Mouse (Mus musculus): Measurements from ENCODE around the gene Intu. TPM values are rescaled to one million over a fixed set of nuclear protein-coding genes. Genes with fewer than 3 reads are reported as not detected.

Intu gene
- polyA plus RNA-seq, 1 experiment: 2.2 TPM

- Histone ChIP-seq H3K4me1 (ENCODE audit: control insufficient read depth, insufficient read depth, low read length) (peaks cover 5% of the 10 kb centered on the region), H3K4me3 (ENCODE audit: control insufficient read depth, low read depth, low read length) (peak overlapping the region; percentile 20), H3K27ac (ENCODE audit: control insufficient read depth, insufficient read depth, low read depth, low read length) (no peak overlapping the region), H3K27me3 (ENCODE audit: control insufficient read depth, insufficient read depth, low read length) (no peaks in the 10 kb centered on the region), H3K36me3 (ENCODE audit: control insufficient read depth, insufficient read depth, low read length) (no peaks in the 10 kb centered on the region)
- TF ChIP-seq POLR2A (IDR thresholded peaks at IDR 0.05; ENCODE audit: control insufficient read depth, low read depth, low read length) (no peak), CTCF (IDR thresholded peaks at IDR 0.05; ENCODE audit: control insufficient read depth, insufficient read depth, insufficient replicate concordance, low read depth, low read length) (no peak)
These were observed 152.1 kb downstream of the Intu start for GRCm38 (mm10) chr3:40683171-40683570.

GRCm38 (mm10) chr3:40685855-40686515 lies 154.9 kb downstream of the Intu start:
- Histone ChIP-seq H3K4me1 (ENCODE audit: control insufficient read depth, insufficient read depth, low read length) (peaks cover 5% of the 10 kb centered on the region), H3K27ac (ENCODE audit: control insufficient read depth, insufficient read depth, low read depth, low read length) (no peak overlapping the region), H3K36me3 (ENCODE audit: control insufficient read depth, insufficient read depth, low read length) (no peaks in the 10 kb centered on the region), H3K27me3 (ENCODE audit: control insufficient read depth, insufficient read depth, low read length) (no peaks in the 10 kb centered on the region), H3K4me3 (ENCODE audit: control insufficient read depth, low read depth, low read length) (no peak overlapping the region)
- TF ChIP-seq POLR2A (IDR thresholded peaks at IDR 0.05; ENCODE audit: control insufficient read depth, low read depth, low read length) (no peak), CTCF (IDR thresholded peaks at IDR 0.05; ENCODE audit: control insufficient read depth, insufficient read depth, insufficient replicate concordance, low read depth, low read length) (no peak)

GRCm38 (mm10) chr3:40686836-40687235 lies 155.8 kb downstream of the Intu start:
- Histone ChIP-seq H3K27me3 (ENCODE audit: control insufficient read depth, insufficient read depth, low read length) (no peaks in the 10 kb centered on the region), H3K4me3 (ENCODE audit: control insufficient read depth, low read depth, low read length) (no peak overlapping the region), H3K27ac (ENCODE audit: control insufficient read depth, insufficient read depth, low read depth, low read length) (no peak overlapping the region), H3K4me1 (ENCODE audit: control insufficient read depth, insufficient read depth, low read length) (peaks cover 5% of the 10 kb centered on the region), H3K36me3 (ENCODE audit: control insufficient read depth, insufficient read depth, low read length) (no peaks in the 10 kb centered on the region)
- no peak for TF ChIP-seq CTCF (IDR thresholded peaks at IDR 0.05; ENCODE audit: control insufficient read depth, insufficient read depth, insufficient replicate concordance, low read depth, low read length)
- no peak for TF ChIP-seq POLR2A (IDR thresholded peaks at IDR 0.05; ENCODE audit: control insufficient read depth, low read depth, low read length)

- Histone ChIP-seq H3K36me3 (ENCODE audit: control insufficient read depth, insufficient read depth, low read length) (no peaks in the 10 kb centered on the region), H3K27ac (ENCODE audit: control insufficient read depth, insufficient read depth, low read depth, low read length) (no peak overlapping the region), H3K4me1 (ENCODE audit: control insufficient read depth, insufficient read depth, low read length) (peaks cover 5% of the 10 kb centered on the region), H3K27me3 (ENCODE audit: control insufficient read depth, insufficient read depth, low read length) (no peaks in the 10 kb centered on the region), H3K4me3 (ENCODE audit: control insufficient read depth, low read depth, low read length) (no peak overlapping the region)
- TF ChIP-seq CTCF (IDR thresholded peaks at IDR 0.05; ENCODE audit: control insufficient read depth, insufficient read depth, insufficient replicate concordance, low read depth, low read length) (no peak), POLR2A (IDR thresholded peaks at IDR 0.05; ENCODE audit: control insufficient read depth, low read depth, low read length) (no peak)
These were observed 156.5 kb downstream of the Intu start for GRCm38 (mm10) chr3:40687588-40687987.

GRCm38 (mm10) chr3:40691566-40691965 lies 160.5 kb downstream of the Intu start:
- Histone ChIP-seq H3K4me1 (ENCODE audit: control insufficient read depth, insufficient read depth, low read length) (no peaks in the 10 kb centered on the region), H3K27ac (ENCODE audit: control insufficient read depth, insufficient read depth, low read depth, low read length) (no peak overlapping the region)
- TF ChIP-seq POLR2A (IDR thresholded peaks at IDR 0.05; ENCODE audit: control insufficient read depth, low read depth, low read length): no peak
- no peak for TF ChIP-seq CTCF (IDR thresholded peaks at IDR 0.05; ENCODE audit: control insufficient read depth, insufficient read depth, insufficient replicate concordance, low read depth, low read length)

GRCm38 (mm10) chr3:40693435-40693834 lies 162.3 kb downstream of the Intu start:
- TF ChIP-seq POLR2A (IDR thresholded peaks at IDR 0.05; ENCODE audit: control insufficient read depth, low read depth, low read length) (no peak), CTCF (IDR thresholded peaks at IDR 0.05; ENCODE audit: control insufficient read depth, insufficient read depth, insufficient replicate concordance, low read depth, low read length) (no peak)
- H3K4me3 ChIP-seq (ENCODE audit: control insufficient read depth, low read depth, low read length): no peak overlapping the region
- H3K4me1 ChIP-seq (ENCODE audit: control insufficient read depth, insufficient read depth, low read length): no peaks in the 10 kb centered on the region
- H3K36me3 ChIP-seq (ENCODE audit: control insufficient read depth, insufficient read depth, low read length): no peaks in the 10 kb centered on the region
- no peaks in the 10 kb centered on the region for H3K27me3 ChIP-seq (ENCODE audit: control insufficient read depth, insufficient read depth, low read length)
- H3K27ac ChIP-seq (ENCODE audit: control insufficient read depth, insufficient read depth, low read depth, low read length): no peak overlapping the region

More at GRCm38 (mm10) chr3:40691566-40691965, 160.5 kb downstream of the Intu start:
- no peaks in the 10 kb centered on the region for H3K36me3 ChIP-seq (ENCODE audit: control insufficient read depth, insufficient read depth, low read length)
- H3K4me3 ChIP-seq (ENCODE audit: control insufficient read depth, low read depth, low read length): no peak overlapping the region
- no peaks in the 10 kb centered on the region for H3K27me3 ChIP-seq (ENCODE audit: control insufficient read depth, insufficient read depth, low read length)

- H3K27ac ChIP-seq (ENCODE audit: control insufficient read depth, insufficient read depth, low read depth, low read length): no peak overlapping the region
- H3K4me1 ChIP-seq (ENCODE audit: control insufficient read depth, insufficient read depth, low read length): no peaks in the 10 kb centered on the region
- TF ChIP-seq CTCF (IDR thresholded peaks at IDR 0.05; ENCODE audit: control insufficient read depth, insufficient read depth, insufficient replicate concordance, low read depth, low read length) (no peak), POLR2A (IDR thresholded peaks at IDR 0.05; ENCODE audit: control insufficient read depth, low read depth, low read length) (no peak)
- no peaks in the 10 kb centered on the region for H3K27me3 ChIP-seq (ENCODE audit: control insufficient read depth, insufficient read depth, low read length)
- H3K36me3 ChIP-seq (ENCODE audit: control insufficient read depth, insufficient read depth, low read length): no peaks in the 10 kb centered on the region
- no peak overlapping the region for H3K4me3 ChIP-seq (ENCODE audit: control insufficient read depth, low read depth, low read length)
These were observed 162.9 kb downstream of the Intu start for GRCm38 (mm10) chr3:40693960-40694359.

Measured in testis, adult 2 months (tissue).